Mouse (Mus musculus) small intestine, adult 2 months (tissue): ENCODE measurements at regions not wholly inside any gene's neighbourhood (a gene's known extent, or its start where the extent isn't known, plus 50 kb on each side); places are given as distances from the start of the nearest gene placed in this dataset.

Experiments
- CTCF ChIP-seq: fragments of 200-500 bp; IDR thresholded peaks from 2 replicates; pipeline ENCODE4 v1.5.1; 2012; ENCODE audit warnings: low read depth, mild to moderate bottlenecking, control low read depth, inconsistent platforms, low read length, moderate library complexity, mixed read lengths; ENCODE audit not compliant: insufficient replicate concordance, insufficient read length; ENCODE audit errors: extremely low read depth
- POLR2A ChIP-seq: fragments of 200-500 bp; IDR thresholded peaks from 2 replicates; pipeline ENCODE4 v1.6.1; 2012; ENCODE audit warnings: low read depth, mild to moderate bottlenecking, control low read depth, inconsistent platforms, low read length, moderate library complexity

DNA sequence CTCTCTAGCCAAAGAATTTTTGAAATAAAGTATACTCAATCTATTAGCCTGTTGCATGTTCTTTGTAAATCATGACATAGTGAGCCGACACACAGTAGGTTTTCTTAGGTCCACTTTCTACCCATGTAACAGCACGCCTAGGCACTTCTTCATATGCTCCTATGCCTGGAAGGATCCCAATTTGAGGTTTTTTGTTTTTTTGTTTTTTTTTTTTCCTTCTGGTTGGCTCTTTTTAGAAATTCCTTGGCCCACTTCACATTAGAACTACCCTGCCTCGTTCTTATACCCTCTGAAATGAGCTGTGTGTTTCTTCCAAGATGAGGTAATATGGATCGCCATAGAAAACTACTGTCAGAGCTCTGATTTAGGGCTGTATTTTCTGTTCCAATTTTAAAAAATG is 443.6 kb downstream of the Gm43517 start:
- TF ChIP-seq CTCF (no peak), POLR2A (no peak)
